Mouse (Mus musculus) limb, embryonic 11.5 days (tissue): ENCODE data around the gene Slc17a5. TPM values are rescaled to one million over a fixed set of nuclear protein-coding genes. Genes with fewer than 3 reads are reported as not detected.

Experiments
- ATAC-seq: fragments of 200-750 bp; cut with Nextera tagmentation; 2 replicates; pipeline ENCODE4 v1.8.0; 2017; ENCODE audit warnings: low read depth; ENCODE audit not compliant: insufficient number of reproducible peaks, low FRiP score, low TSS enrichment
- DNase-seq: peaks from one replicate; pipeline ENCODE4 v3.0.0-alpha.2; 2015; ENCODE audit warnings: low spot score
- H3K27ac ChIP-seq: fragments of 300-500 bp; sonication (generic); replicated peaks from 2 replicates; pipeline ENCODE4 v1.5.1; 2014; ENCODE audit warnings: low read depth, mild to moderate bottlenecking, low read length
- H3K27me3 ChIP-seq: fragments of 300-500 bp; sonication (generic); 2 replicates; pipeline ENCODE4 v1.6.1; 2014; ENCODE audit warnings: mild to moderate bottlenecking, low read length, mixed read lengths; ENCODE audit not compliant: control insufficient read depth, insufficient read depth
- H3K36me3 ChIP-seq: fragments of 300-500 bp; sonication (generic); 2 replicates; pipeline ENCODE4 v1.6.1; 2014; ENCODE audit warnings: mild to moderate bottlenecking, low read length, moderate library complexity, mixed read lengths; ENCODE audit not compliant: control insufficient read depth, insufficient read depth
- H3K4me1 ChIP-seq: fragments of 300-500 bp; sonication (generic); 2 replicates; pipeline ENCODE4 v1.6.1; 2014; ENCODE audit warnings: low read length, mixed read lengths; ENCODE audit not compliant: control insufficient read depth, insufficient read depth
- H3K4me2 ChIP-seq: fragments of 300-500 bp; sonication (generic); 2 replicates; pipeline ENCODE4 v1.6.1; 2014; ENCODE audit warnings: low read depth, mild to moderate bottlenecking, moderate library complexity; ENCODE audit not compliant: severe bottlenecking
- H3K4me3 ChIP-seq: fragments of 300-500 bp; sonication (generic); 2 replicates; pipeline ENCODE4 v1.5.1; 2014; ENCODE audit warnings: low read depth, low read length
- H3K9ac ChIP-seq: fragments of 300-500 bp; sonication (generic); 2 replicates; pipeline ENCODE4 v1.6.1; 2014; ENCODE audit warnings: mild to moderate bottlenecking, low read length
- H3K9me3 ChIP-seq: fragments of 300-500 bp; sonication (generic); 2 replicates; pipeline ENCODE4 v1.6.1; 2016; ENCODE audit warnings: low read length; ENCODE audit not compliant: control insufficient read depth
- WGBS: fragments of 180-500 bp; shearing (Covaris S2); extraction: QIAGEN DNeasy Blood & Tissue Kit; methylation state at CpG from one replicate; pipeline ENCODE4 v1.1.7; 2014; 5-methylcytosine and 5-hydroxymethylcytosine counted together
- polyA plus RNA-seq: library from polyadenylated mRNA; unstranded; fragments of >200 nt; fragmentation: Nextera tagmentation; extraction: Ambion mirVana; gene quantifications from 2 replicates; pipeline ENCODE4 v1.2.1, GENCODE M21; 2014

Gene Slc17a5
- polyA plus RNA-seq, 1 experiment from 2014 or later = 14.6 TPM

DNA sequence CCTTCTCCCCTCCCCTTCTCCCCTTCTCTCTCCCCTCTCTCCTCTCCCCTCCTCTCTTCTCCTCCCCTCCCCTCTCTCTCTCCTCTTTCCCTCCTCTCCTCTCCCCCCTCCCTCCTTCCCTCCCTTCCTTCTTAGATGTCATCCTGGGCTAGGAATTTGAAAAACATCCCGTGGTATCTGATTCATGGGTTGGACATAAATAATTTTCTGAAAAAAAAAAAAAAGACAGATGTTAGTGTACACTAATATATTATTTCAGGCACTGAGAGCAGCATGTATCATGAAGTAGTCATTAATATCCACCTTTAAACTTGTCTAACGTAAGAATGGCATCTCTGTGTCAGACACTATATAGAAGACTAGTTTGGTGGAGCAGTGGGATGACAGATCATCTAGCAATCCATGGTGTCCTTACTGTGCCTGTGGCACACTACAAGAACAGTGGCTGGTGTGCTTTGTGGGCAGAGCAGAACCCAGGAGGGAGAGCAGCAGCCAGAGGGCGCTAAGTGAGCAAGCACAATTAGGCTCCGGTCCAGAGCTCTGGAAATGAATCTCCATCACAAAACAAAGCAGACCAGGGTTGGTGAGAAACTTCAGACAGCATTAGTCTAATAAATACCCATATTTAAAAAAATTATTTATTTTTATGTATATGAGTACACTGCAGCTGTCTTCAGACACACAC lies 13.3 kb upstream of the Slc17a5 start:
- Histone ChIP-seq H3K9ac (no peak overlapping the region), H3K27me3 (no peaks in the 10 kb centered on the region), H3K9me3 (no peaks in the 10 kb centered on the region), H3K4me1 (no peaks in the 10 kb centered on the region), H3K36me3 (no peaks in the 10 kb centered on the region), H3K27ac (no peak overlapping the region), H3K4me3 (no peak overlapping the region), H3K4me2 (no peak overlapping the region)
- 62% methylated on average over 4 of the region's 4 CpGs for WGBS
- peak; percentile 37 for DNase-seq
- ATAC-seq = no peak

DNA sequence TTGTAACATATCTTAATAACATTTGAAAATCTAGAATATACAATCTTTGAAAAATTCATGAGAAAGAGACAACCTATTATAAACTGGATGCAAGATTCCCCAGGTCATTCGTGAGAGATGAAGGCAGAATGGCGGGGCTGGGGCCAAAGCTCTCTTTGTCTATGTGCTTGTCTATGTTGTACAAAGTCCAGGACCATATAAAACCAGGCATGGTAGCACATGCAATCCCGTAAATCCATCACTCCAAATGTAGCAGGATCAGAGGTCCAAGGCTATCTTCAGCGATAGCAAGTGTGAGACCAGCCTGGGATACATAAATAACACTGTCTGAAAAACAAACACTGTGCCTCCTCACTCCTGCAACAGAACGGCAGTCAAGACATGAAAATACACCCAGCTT lies 12.1 kb upstream of the Slc17a5 start:
- Histone ChIP-seq H3K27ac (no peak overlapping the region), H3K36me3 (no peaks in the 10 kb centered on the region), H3K9ac (no peak overlapping the region), H3K4me1 (no peaks in the 10 kb centered on the region), H3K27me3 (no peaks in the 10 kb centered on the region), H3K4me2 (no peak overlapping the region), H3K4me3 (no peak overlapping the region), H3K9me3 (no peaks in the 10 kb centered on the region)
- ATAC-seq = no peak
- 75% methylated on average over 5 of the region's 5 CpGs for WGBS
- no peak for DNase-seq

DNA sequence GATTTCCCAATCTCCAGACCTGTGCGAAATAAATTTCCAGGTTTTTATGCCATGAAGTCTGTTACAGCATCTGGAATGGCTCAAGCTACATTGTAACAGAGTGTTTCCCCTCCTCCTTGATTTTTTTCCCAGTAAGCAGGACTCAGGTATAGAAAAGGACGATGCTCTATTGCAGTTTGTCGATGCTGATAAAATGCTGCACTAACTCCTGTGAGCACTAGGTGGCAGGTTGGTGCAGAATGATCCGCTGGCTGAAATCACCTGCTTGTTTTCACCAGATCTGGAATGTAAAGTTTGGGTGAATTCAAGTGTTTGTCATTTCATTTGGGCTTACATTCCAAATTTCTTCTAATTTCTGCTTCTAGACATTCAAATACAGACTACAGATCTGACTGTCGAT lies 9.0 kb upstream of the Slc17a5 start:
- no peak for ATAC-seq
- no peak overlapping the region for H3K4me3 ChIP-seq

DNA sequence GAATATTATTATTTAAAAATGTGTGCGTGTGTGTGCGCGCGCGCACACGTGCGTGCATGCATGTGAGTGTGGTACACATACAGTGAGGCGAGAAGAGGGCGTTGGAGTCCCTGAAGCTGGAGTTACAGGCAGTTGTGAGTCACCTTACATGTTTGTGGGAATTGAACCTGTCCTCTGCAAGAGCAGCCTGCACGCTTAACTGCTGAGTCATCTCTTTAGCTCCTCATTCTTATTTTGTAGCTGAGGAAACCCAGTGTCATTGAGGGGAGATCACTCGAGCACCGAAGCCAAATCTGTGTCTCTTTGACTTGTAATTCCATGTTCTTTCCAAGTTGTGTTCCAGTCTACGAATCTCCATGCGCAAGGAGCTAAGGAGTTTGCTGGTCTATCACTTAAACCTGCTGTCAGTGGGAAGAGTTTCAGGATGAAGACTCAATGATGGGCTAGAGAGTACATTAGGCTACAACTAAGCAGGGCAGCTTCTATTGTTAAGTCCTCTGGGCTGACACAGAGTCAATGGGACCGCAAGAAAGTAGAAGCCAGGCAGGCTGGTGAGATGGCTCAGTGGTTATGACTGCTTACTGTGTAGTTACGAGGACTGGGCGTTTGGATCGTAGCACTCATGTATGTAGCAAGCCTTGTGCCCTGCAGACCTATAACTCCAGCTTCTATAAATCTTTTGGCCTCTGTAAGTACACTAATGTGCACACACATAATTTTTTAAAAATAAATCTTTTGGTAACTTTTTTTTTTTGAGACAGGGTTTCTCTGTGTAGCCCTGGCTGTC lies 8.1 kb upstream of the Slc17a5 start:
- Histone ChIP-seq H3K27me3 (no peaks in the 10 kb centered on the region), H3K4me1 (no peaks in the 10 kb centered on the region), H3K36me3 (no peaks in the 10 kb centered on the region), H3K4me3 (no peak overlapping the region), H3K27ac (no peak overlapping the region), H3K9me3 (no peaks in the 10 kb centered on the region), H3K9ac (no peak overlapping the region), H3K4me2 (no peak overlapping the region)
- no peak for DNase-seq
- WGBS = 89% methylated on average over 18 of the region's 18 CpGs
- ATAC-seq = no peak

More for the DNA sequence above, 9.0 kb upstream of the Slc17a5 start:
- DNase-seq = peak; percentile 53
- H3K27me3 ChIP-seq = no peaks in the 10 kb centered on the region
- no peaks in the 10 kb centered on the region for H3K36me3 ChIP-seq
- H3K4me1 ChIP-seq = no peaks in the 10 kb centered on the region
- H3K9me3 ChIP-seq = no peaks in the 10 kb centered on the region
- H3K9ac ChIP-seq = no peak overlapping the region
- no peak overlapping the region for H3K4me2 ChIP-seq
- WGBS = 5% methylated on average over 5 of the region's 5 CpGs
- H3K27ac ChIP-seq = no peak overlapping the region

DNA sequence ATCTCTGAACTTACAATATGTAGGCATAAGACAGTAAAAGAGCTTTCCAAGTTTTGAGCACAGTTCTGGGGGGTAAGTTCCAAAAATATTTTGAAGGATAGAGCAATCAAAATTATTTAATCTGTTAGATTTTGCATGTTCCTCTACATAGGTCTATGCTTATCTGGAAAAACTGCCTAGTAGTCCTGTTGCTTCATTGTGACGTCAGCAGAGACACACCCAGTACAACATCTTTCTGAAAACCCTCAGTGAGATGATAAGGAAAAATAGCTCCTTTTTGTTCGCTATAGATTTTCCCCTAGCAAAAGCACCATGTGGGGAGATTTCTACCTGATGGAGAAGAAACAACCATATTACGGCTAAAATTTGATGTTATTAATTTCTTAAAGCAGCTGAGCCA lies 7.4 kb upstream of the Slc17a5 start:
- H3K27me3 ChIP-seq = no peaks in the 10 kb centered on the region
- no peaks in the 10 kb centered on the region for H3K9me3 ChIP-seq
- H3K4me2 ChIP-seq = no peak overlapping the region
- DNase-seq = no peak
- no peaks in the 10 kb centered on the region for H3K36me3 ChIP-seq
- WGBS = 85% methylated on average over 3 of the region's 3 CpGs
- no peak overlapping the region for H3K27ac ChIP-seq
- H3K9ac ChIP-seq = no peak overlapping the region
- no peaks in the 10 kb centered on the region for H3K4me1 ChIP-seq
- no peak for ATAC-seq
- no peak overlapping the region for H3K4me3 ChIP-seq

DNA sequence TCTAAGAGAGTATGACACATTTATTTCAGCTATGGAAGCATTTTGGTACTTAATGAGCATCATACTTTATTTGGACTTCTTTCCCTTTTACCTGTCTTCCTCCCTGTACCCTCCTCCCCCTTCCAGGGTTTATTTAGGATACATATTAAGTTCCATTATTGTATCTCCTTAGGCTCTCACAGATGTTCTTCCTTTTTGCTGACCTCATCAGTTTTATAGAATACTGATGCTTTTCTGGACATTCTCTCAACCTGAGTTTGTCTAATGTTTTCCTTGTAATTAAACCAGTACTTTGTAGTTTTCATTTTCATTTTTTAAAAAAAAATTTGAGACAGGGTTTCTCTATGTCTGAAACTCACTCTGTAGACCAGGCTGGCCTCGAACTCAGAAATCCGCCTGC lies 2.6 kb upstream of the Slc17a5 start:
- DNase-seq = no peak
- no peak overlapping the region for H3K27ac ChIP-seq
- 91% methylated on average over 2 of the region's 2 CpGs for WGBS
- H3K4me1 ChIP-seq = no peaks in the 10 kb centered on the region
- H3K4me3 ChIP-seq = no peak overlapping the region
- no peak for ATAC-seq
- no peaks in the 10 kb centered on the region for H3K27me3 ChIP-seq
- no peak overlapping the region for H3K9ac ChIP-seq
- H3K36me3 ChIP-seq = no peaks in the 10 kb centered on the region
- no peaks in the 10 kb centered on the region for H3K9me3 ChIP-seq
- no peak overlapping the region for H3K4me2 ChIP-seq

DNA sequence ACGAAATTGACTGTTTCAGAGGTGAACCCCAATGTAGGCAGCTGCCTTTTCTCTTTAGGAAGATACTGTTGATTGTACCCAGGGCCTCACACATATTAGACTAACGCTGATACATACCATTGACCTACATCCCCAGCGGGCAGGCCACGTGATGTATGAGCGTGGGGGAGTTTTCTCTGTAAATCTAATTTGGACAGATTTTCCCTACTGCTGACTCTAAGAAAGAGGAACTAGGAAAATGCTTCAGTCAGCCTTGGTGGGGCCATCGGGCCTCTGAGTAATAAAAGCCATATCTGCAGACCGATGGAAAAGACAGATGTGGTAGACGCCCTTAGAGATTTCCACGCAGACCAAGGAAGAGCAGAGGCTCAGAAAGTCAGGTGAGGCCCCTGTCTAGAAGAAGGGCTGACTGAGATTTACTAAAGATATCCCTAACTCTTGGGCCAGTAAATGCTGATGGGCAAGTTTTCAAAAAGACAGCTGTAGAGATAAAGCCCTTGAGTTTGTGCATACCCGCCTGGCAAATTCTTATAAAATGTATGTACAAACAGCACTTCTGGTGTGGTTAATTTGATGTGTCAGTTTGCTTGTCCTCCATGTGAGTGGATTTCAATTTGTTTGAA lies 681 bp upstream of the Slc17a5 start:
- Histone ChIP-seq H3K4me3 (peak overlapping the region; percentile 65), H3K9ac (no peak overlapping the region; the same call in 1 of the 2 replicates), H3K36me3 (no peaks in the 10 kb centered on the region), H3K27me3 (no peaks in the 10 kb centered on the region), H3K4me2 (peak overlapping the region; percentile 46), H3K9me3 (no peaks in the 10 kb centered on the region), H3K27ac (no peak overlapping the region), H3K4me1 (no peaks in the 10 kb centered on the region)
- DNase-seq (no peak), ATAC-seq (peak; percentile 38)
- 82% methylated on average over 10 of the region's 10 CpGs for WGBS

DNA sequence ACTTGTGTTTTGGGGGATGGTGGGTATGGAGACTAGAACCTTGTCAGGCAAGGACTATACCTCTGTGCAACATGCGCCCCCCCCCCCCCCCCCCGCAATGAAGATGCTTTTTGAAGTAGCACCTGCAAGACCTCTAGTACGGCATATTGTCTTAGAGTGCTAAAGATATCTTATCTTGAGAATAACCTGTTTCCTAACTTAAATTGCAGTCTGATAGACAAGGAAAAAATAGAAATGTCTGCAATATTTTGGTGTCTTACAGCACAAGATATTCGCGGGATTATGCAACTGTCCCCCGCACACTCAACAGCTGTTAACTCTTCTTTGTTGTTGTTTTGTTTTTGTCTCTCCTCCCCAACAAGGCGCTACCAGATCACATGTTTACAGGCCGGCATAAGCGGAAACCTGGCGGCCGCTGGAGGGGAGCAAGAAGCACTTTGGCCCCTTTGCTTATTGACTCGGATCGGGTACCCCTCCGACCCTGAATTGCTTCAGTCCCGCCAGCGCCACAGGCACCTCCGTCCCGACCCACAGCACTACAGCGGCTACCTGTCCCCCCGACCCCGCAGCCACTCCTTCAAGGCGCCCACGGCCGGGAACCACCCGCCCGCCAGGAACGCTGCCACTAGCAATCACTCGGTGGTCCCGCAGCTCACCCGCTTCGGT lies 490 bp downstream of the Slc17a5 start:
- no peak for ATAC-seq

More for the DNA sequence above, 490 bp downstream of the Slc17a5 start:
- Histone ChIP-seq H3K4me3 (peak overlapping the region; percentile 65), H3K9me3 (no peaks in the 10 kb centered on the region), H3K27ac (peak overlapping the region; percentile 77; the same call in 1 of the 2 replicates), H3K4me2 (peak overlapping the region; percentile 46), H3K36me3 (no peaks in the 10 kb centered on the region), H3K4me1 (no peaks in the 10 kb centered on the region), H3K9ac (peak overlapping the region; percentile 62), H3K27me3 (no peaks in the 10 kb centered on the region)
- 1% methylated on average over 31 of the region's 31 CpGs for WGBS
- no peak for DNase-seq
